Mouse (Mus musculus) forebrain, embryonic 10.5 days (tissue): ENCODE data around the gene Ascc2. TPM values are rescaled to one million over a fixed set of nuclear protein-coding genes. Genes with fewer than 3 reads are reported as not detected.
"Not testable (repeated sequence)": the region's sequence is repeated elsewhere in the genome, so short reads cannot be mapped to it uniquely, and the experiment has no call there.

Source experiments
- DNase-seq: peaks from one replicate; pipeline ENCODE4 v3.0.0-alpha.2; 2017; ENCODE audit warnings: low spot score; ENCODE audit errors: extremely low spot score
- H3K27ac ChIP-seq: fragments of 300-500 bp; sonication (generic); 2 replicates; pipeline ENCODE4 v1.5.1; 2016; ENCODE audit warnings: mild to moderate bottlenecking
- H3K27me3 ChIP-seq: fragments of 300-500 bp; sonication (generic); 2 replicates; pipeline ENCODE4 v1.6.1; 2016; ENCODE audit warnings: mild to moderate bottlenecking; ENCODE audit not compliant: poor library complexity, severe bottlenecking
- H3K36me3 ChIP-seq: fragments of 300-500 bp; sonication (generic); replicated peaks from 2 replicates; pipeline ENCODE4 v1.6.1; 2016; ENCODE audit warnings: mild to moderate bottlenecking, moderate library complexity
- H3K4me1 ChIP-seq: fragments of 300-500 bp; sonication (generic); 2 replicates; pipeline ENCODE4 v1.6.1; 2016
- H3K4me3 ChIP-seq: fragments of 300-500 bp; sonication (generic); 2 replicates; pipeline ENCODE4 v1.5.1; 2016; ENCODE audit warnings: mild to moderate bottlenecking, moderate library complexity
- H3K9me3 ChIP-seq: fragments of 300-500 bp; sonication (generic); 2 replicates; pipeline ENCODE4 v1.6.1; 2016; ENCODE audit warnings: mild to moderate bottlenecking, moderate library complexity
- WGBS: fragments of 180-500 bp; shearing (Covaris S2); methylation state at CpG from one replicate; pipeline ENCODE4 v1.1.7; 2016; 5-methylcytosine and 5-hydroxymethylcytosine counted together
- polyA plus RNA-seq: library from polyadenylated mRNA; unstranded; fragments of >200 nt; fragmentation: Nextera tagmentation; extraction: Ambion mirVana; gene quantifications from 2 replicates; pipeline ENCODE4 v1.2.1, GENCODE M21; 2016

Gene Ascc2
- polyA plus RNA-seq, 1 experiment from 2014 or later: 38.1 TPM

DNA sequence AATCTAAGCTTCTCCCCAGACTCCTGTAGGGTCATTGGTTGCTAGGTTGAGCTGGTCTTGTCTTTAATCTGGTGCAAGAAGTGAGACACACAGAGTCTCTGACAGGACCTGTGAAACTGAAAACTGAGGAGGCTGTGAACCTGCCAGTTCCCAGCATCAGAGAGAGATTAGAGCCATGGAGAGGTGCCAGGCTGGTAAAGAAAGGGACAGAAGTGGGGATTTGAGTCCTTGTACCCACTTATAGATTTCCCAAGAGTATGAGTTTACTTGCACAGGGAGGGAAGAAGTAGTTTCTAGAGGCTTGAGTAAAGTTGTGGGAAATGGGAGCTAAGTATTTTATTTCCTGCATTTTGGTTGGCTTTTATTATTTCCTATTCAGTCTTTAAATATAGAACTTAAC is 3.6 kb downstream of the Ascc2 start:
- no peak overlapping the region for H3K27ac ChIP-seq
- DNase-seq: no peak
- H3K4me3 ChIP-seq: no peak overlapping the region
- H3K9me3 ChIP-seq: no peaks in the 10 kb centered on the region
- H3K36me3 ChIP-seq: peaks cover 30% of the 10 kb centered on the region
- peaks cover 27% of the 10 kb centered on the region for H3K4me1 ChIP-seq
- no peaks in the 10 kb centered on the region for H3K27me3 ChIP-seq

DNA sequence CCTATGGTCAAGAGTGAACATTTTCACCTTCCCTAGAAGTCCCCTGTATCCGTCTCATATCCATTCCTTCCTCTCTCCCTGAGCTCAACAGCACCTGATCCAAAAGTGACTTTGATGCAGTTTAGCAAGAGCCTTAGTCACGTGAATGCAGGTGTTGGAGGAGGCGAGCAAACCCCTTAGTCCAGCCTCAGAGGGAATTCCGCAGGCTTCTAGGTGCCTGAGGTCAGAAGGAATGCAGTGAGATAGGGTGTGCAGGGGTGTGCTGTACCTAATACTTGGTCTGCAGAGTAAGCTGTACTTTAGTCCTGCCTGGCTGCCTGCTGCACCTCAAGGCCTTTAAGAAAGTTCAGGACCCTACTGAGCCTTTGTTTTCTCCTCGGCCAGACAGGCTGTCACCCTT is 6.2 kb downstream of the Ascc2 start:
- 58% methylated on average over 5 of the region's 5 CpGs for whole genome bisulfite sequencing
- H3K4me3 ChIP-seq: no peak overlapping the region
- H3K4me1 ChIP-seq: peaks cover 6% of the 10 kb centered on the region
- H3K27ac ChIP-seq: no peak overlapping the region
- no peaks in the 10 kb centered on the region for H3K27me3 ChIP-seq
- no peaks in the 10 kb centered on the region for H3K9me3 ChIP-seq
- H3K36me3 ChIP-seq: peaks cover 56% of the 10 kb centered on the region
- DNase-seq: no peak

DNA sequence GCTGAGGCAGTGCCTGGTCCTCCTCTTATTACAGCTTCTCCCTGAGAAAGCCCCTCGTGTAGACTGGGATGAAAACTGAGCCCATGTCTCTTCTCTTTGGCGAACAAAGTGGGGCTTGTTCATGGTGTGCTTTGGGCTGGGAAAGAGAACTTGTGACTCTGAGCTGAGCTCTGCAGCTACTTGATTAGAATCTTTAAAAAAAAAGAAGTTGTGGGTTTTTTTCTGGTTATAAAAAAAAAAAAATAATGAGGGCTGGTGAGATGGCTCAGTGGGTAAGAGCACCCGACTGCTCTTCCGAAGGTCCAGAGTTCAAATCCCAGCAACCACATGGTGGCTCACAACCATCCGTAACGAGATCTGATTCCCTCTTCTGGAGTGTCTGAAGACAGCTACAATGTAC is 7.6 kb downstream of the Ascc2 start:
- not testable (repeated sequence) for H3K4me3 ChIP-seq, H3K4me1 ChIP-seq, H3K9me3 ChIP-seq, H3K27me3 ChIP-seq, DNase-seq, H3K27ac ChIP-seq
- WGBS: 90% methylated on average over 6 of the region's 6 CpGs
- peaks cover 68% of the 10 kb centered on the region for H3K36me3 ChIP-seq

GRCm38 (mm10) chr11:4646409-4646808 is 8.9 kb downstream of the Ascc2 start:
- Histone ChIP-seq H3K4me3 (no peak overlapping the region), H3K9me3 (no peaks in the 10 kb centered on the region), H3K27me3 (no peaks in the 10 kb centered on the region), H3K36me3 (peaks cover 68% of the 10 kb centered on the region), H3K4me1 (no peaks in the 10 kb centered on the region), H3K27ac (no peak overlapping the region)
- 93% methylated on average over 9 of the region's 9 CpGs for WGBS
- DNase-seq: no peak

- Histone ChIP-seq H3K4me1 (no peaks in the 10 kb centered on the region), H3K4me3 (no peak overlapping the region), H3K36me3 (peaks cover 86% of the 10 kb centered on the region), H3K9me3 (no peaks in the 10 kb centered on the region), H3K27me3 (no peaks in the 10 kb centered on the region), H3K27ac (no peak overlapping the region)
- WGBS: 90% methylated on average over 1 of the region's 1 CpGs
- DNase-seq: no peak
These were observed 22.3 kb downstream of the Ascc2 start for GRCm38 (mm10) chr11:4659818-4660217.

DNA sequence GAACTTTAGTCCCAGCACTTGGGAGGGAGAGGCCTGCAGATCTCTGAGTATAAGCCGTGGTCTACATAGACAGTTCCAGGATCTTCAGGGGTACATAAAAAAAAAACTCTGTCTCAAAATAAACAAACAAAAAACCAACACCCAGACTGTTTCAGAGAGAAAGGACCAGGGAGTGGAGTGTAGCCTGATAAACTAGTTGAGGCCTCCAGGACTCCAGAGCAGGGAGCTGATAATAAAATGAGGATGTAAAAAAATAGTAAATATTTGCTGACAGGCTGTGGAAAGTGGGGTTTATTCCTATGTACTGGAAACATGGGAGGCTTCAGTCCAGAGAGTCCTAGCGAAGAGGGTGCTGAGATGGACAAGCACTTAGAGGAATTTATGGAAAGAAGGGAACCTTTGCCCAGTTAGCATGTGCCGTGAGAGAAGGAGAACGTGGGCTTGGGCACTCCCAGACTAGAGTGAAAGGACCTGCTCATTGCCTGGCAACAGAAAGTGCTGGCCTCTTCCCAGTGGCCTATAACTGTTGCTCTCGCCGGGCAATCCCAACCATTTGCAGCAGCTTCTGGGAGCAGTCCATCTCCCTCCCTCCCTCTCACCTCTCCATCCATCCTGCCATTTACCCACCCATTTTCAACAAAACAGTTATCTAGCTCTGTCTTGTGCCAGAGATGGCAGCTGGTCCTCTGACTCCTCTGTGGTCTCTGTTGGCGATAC is 22.9 kb downstream of the Ascc2 start:
- no peak for DNase-seq
- WGBS: 91% methylated on average over 7 of the region's 7 CpGs
- H3K9me3 ChIP-seq: no peaks in the 10 kb centered on the region
- no peaks in the 10 kb centered on the region for H3K4me1 ChIP-seq
- H3K27ac ChIP-seq: no peak overlapping the region
- H3K4me3 ChIP-seq: no peak overlapping the region
- peaks cover 83% of the 10 kb centered on the region for H3K36me3 ChIP-seq
- H3K27me3 ChIP-seq: no peaks in the 10 kb centered on the region

DNA sequence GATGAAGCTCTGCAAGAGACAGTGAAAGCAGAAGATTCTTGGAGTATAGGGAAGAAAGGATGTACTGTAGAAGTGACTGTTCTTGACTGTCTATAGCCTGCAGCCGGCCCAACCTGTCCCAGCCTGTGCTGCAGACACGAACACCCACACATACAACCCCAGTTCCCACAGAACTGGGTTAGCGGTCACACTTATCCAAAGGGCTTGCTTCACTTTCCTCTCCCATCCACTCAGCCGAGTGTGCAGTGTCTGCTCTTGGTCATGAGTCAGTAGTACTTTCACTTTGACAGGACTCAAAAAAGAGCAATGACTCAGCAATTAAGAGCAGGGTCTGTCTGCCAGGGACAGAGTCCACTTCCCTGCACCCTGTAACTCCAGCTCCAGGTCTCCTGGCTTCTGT is 23.8 kb downstream of the Ascc2 start:
- Histone ChIP-seq H3K27ac (no peak overlapping the region), H3K4me3 (no peak overlapping the region), H3K4me1 (no peaks in the 10 kb centered on the region), H3K36me3 (peaks cover 84% of the 10 kb centered on the region), H3K27me3 (no peaks in the 10 kb centered on the region), H3K9me3 (no peaks in the 10 kb centered on the region)
- 95% methylated on average over 4 of the region's 4 CpGs for WGBS
- no peak for DNase-seq

DNA sequence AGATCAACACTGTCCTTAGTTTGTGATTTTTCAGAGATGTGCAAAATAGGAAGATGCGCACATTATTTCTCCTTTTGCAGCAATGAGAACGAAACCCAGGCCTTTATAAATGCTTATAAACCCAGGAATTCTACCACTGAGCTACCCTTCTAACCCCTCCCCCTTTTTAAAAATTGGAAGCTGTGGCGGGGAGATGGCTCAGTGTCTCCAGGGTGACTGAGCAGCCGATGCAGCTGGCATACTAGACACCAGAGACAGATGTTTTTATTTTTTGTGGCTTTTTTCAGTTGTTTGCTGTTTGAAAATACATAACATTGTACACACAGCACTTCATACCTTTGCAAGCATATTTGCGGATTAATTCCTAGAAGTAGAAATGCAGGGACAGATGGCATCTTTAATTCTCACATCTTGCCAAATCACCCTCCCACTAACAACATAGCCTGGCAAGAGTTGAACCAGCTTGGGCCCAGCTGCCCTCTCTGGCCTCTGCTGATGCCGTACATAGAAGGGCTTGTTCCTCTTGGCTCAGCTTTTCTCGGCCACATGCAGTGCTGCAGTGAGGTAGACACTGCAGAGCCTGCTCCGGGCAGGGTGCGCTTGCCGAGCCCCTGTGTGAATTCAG is 24.4 kb downstream of the Ascc2 start:
- Histone ChIP-seq H3K36me3 (peaks cover 80% of the 10 kb centered on the region), H3K27me3 (no peaks in the 10 kb centered on the region), H3K4me3 (no peak overlapping the region), H3K27ac (no peak overlapping the region), H3K9me3 (0 out of 2 replicates have a peak, but pooled peaks cover under 1% of the 10 kb centered on the region), H3K4me1 (no peaks in the 10 kb centered on the region)
- 87% methylated on average over 10 of the region's 10 CpGs for WGBS
- DNase-seq: no peak

GRCm38 (mm10) chr11:4662496-4662878 is 24.9 kb downstream of the Ascc2 start:
- Histone ChIP-seq H3K4me1 (no peaks in the 10 kb centered on the region), H3K4me3 (no peak overlapping the region), H3K27me3 (no peaks in the 10 kb centered on the region), H3K36me3 (peaks cover 80% of the 10 kb centered on the region), H3K27ac (no peak overlapping the region), H3K9me3 (0 out of 2 replicates have a peak, but pooled peaks cover 3% of the 10 kb centered on the region)
- WGBS: 95% methylated on average over 11 of the region's 11 CpGs
- no peak for DNase-seq

- 93% methylated on average over 4 of the region's 4 CpGs for WGBS
- Histone ChIP-seq H3K9me3 (0 out of 2 replicates have a peak, but pooled peaks cover 3% of the 10 kb centered on the region), H3K4me3 (no peak overlapping the region), H3K27ac (no peak overlapping the region), H3K4me1 (peaks cover 6% of the 10 kb centered on the region; the same call in 1 of the 2 replicates), H3K27me3 (no peaks in the 10 kb centered on the region), H3K36me3 (peaks cover 82% of the 10 kb centered on the region)
- DNase-seq: no peak
These were observed 34.2 kb downstream of the Ascc2 start for GRCm38 (mm10) chr11:4671736-4672135.

- DNase-seq: no peak
- H3K36me3 ChIP-seq: peaks cover 80% of the 10 kb centered on the region
- no peak overlapping the region for H3K27ac ChIP-seq
- no peaks in the 10 kb centered on the region for H3K9me3 ChIP-seq
- 85% methylated on average over 1 of the region's 1 CpGs for WGBS
- H3K27me3 ChIP-seq: no peaks in the 10 kb centered on the region
- peaks cover 16% of the 10 kb centered on the region for H3K4me1 ChIP-seq
- no peak overlapping the region for H3K4me3 ChIP-seq
These were observed 37.0 kb downstream of the Ascc2 start for GRCm38 (mm10) chr11:4674593-4674992.

GRCm38 (mm10) chr11:4675126-4675562 is 37.6 kb downstream of the Ascc2 start:
- Histone ChIP-seq H3K27me3 (no peaks in the 10 kb centered on the region), H3K27ac (no peak overlapping the region), H3K36me3 (peaks cover 82% of the 10 kb centered on the region), H3K9me3 (no peaks in the 10 kb centered on the region), H3K4me1 (peaks cover 20% of the 10 kb centered on the region), H3K4me3 (no peak overlapping the region)
- WGBS: 94% methylated on average over 6 of the region's 6 CpGs
- DNase-seq: no peak

GRCm38 (mm10) chr11:4675693-4676092 is 38.1 kb downstream of the Ascc2 start:
- peaks cover 81% of the 10 kb centered on the region for H3K36me3 ChIP-seq
- no peak for DNase-seq
- H3K4me1 ChIP-seq: peaks cover 20% of the 10 kb centered on the region
- H3K4me3 ChIP-seq: no peak overlapping the region
- H3K27me3 ChIP-seq: no peaks in the 10 kb centered on the region
- no peak overlapping the region for H3K27ac ChIP-seq
- H3K9me3 ChIP-seq: no peaks in the 10 kb centered on the region
- 95% methylated on average over 6 of the region's 6 CpGs for WGBS
